Mouse (Mus musculus): Measurements from ENCODE around the gene Hspb3.
A peak's percentile ranks its signal among the peaks of the same experiment; 100 is the strongest.

The Hspb3 gene

GRCm38 (mm10) chr13:113634732-113635481 is 28.6 kb downstream of the Hspb3 start:
- no peak for DNase-seq

GRCm38 (mm10) chr13:113632506-113632905 is 31.0 kb downstream of the Hspb3 start:
- DNase-seq: no peak

- no peak for DNase-seq
Measured at GRCm38 (mm10) chr13:113627601-113628000, 35.9 kb downstream of the Hspb3 start.

GRCm38 (mm10) chr13:113622865-113623255 is 40.6 kb downstream of the Hspb3 start:
- DNase-seq: no peak

GRCm38 (mm10) chr13:113622122-113622864 is 41.2 kb downstream of the Hspb3 start:
- no peak for DNase-seq

- DNase-seq: no peak
Measured at GRCm38 (mm10) chr13:113619003-113619402, 44.5 kb downstream of the Hspb3 start.

- DNase-seq: peak; percentile 95 to 96
Measured at GRCm38 (mm10) chr13:113617891-113618823, 45.3 kb downstream of the Hspb3 start, which contains the start of gene Snx18. Gene Snx18 (minus strand): TSS chr13:113618564.

GRCm38 (mm10) chr13:113617338-113617890 is 46.1 kb downstream of the Hspb3 start:
- peak; percentile 56 to 61 for DNase-seq

- DNase-seq: peak; percentile 59 to 64
Measured at GRCm38 (mm10) chr13:113616751-113617337, 46.6 kb downstream of the Hspb3 start.

GRCm38 (mm10) chr13:113615971-113616671 is 47.4 kb downstream of the Hspb3 start:
- DNase-seq: no peak

- DNase-seq: peak in 1 of 2 experiments; percentile 42
Measured at GRCm38 (mm10) chr13:113615546-113615941, 47.9 kb downstream of the Hspb3 start.

- DNase-seq: peak; percentile 83 to 85
Measured at GRCm38 (mm10) chr13:113614635-113615545, 48.6 kb downstream of the Hspb3 start.

GRCm38 (mm10) chr13:113613882-113614281 is 49.6 kb downstream of the Hspb3 start:
- DNase-seq: no peak

- DNase-seq: no peak
Measured at GRCm38 (mm10) chr13:113613341-113613740, 50.1 kb downstream of the Hspb3 start.

Measured in cerebellum, postnatal 14 days (tissue).